Mouse (Mus musculus) small intestine, adult 2 months (tissue): Measurements from ENCODE around the gene Mrpl11. TPM values are rescaled to one million over a fixed set of nuclear protein-coding genes. Genes with fewer than 3 reads are reported as not detected.

ENCODE experiments used
- H3K27ac ChIP-seq: fragments of 200-500 bp; 2 replicates; pipeline ENCODE4 v1.5.1; 2012; ENCODE audit warnings: low read depth, low read length, control low read depth, inconsistent platforms; ENCODE audit not compliant: insufficient read depth
- H3K27me3 ChIP-seq: fragments of 200-500 bp; 2 replicates; pipeline ENCODE4 v1.6.1; 2012; ENCODE audit warnings: mild to moderate bottlenecking, moderate library complexity, low read length, inconsistent platforms; ENCODE audit not compliant: control insufficient read depth, insufficient read depth
- H3K36me3 ChIP-seq: fragments of 200-500 bp; 2 replicates; pipeline ENCODE4 v1.6.1; 2012; ENCODE audit warnings: mild to moderate bottlenecking, low read length, control low read depth, inconsistent platforms; ENCODE audit not compliant: control insufficient read depth, insufficient read depth
- H3K4me1 ChIP-seq: fragments of 200-500 bp; 2 replicates; pipeline ENCODE4 v1.6.1; 2012; ENCODE audit warnings: low read length, inconsistent platforms, mixed read lengths; ENCODE audit not compliant: control insufficient read depth, insufficient read depth, insufficient read length
- H3K4me3 ChIP-seq: fragments of 200-500 bp; 2 replicates; pipeline ENCODE4 v1.5.1; 2012; ENCODE audit warnings: low read depth, mild to moderate bottlenecking, control low read depth, inconsistent platforms, low read length, moderate library complexity
- CTCF ChIP-seq: fragments of 200-500 bp; IDR thresholded peaks from 2 replicates; pipeline ENCODE4 v1.5.1; 2012; ENCODE audit warnings: low read depth, mild to moderate bottlenecking, control low read depth, inconsistent platforms, low read length, moderate library complexity, mixed read lengths; ENCODE audit not compliant: insufficient replicate concordance, insufficient read length; ENCODE audit errors: extremely low read depth
- POLR2A ChIP-seq: fragments of 200-500 bp; IDR thresholded peaks from 2 replicates; pipeline ENCODE4 v1.6.1; 2012; ENCODE audit warnings: low read depth, mild to moderate bottlenecking, control low read depth, inconsistent platforms, low read length, moderate library complexity
- WGBS: fragments of 180-500 bp; shearing (Covaris S2); methylation state at CpG from one replicate; pipeline ENCODE4 v1.1.7; 2018; 5-methylcytosine and 5-hydroxymethylcytosine counted together
- polyA plus RNA-seq: library from polyadenylated mRNA; depleted of rRNA; stranded (reverse); fragments of >200 nt; gene quantifications from 2 replicates; pipeline ENCODE4 v1.2.3, GENCODE M21; 2012

Gene Mrpl11
- polyA plus RNA-seq, 1 experiment, result 9.3 TPM

DNA sequence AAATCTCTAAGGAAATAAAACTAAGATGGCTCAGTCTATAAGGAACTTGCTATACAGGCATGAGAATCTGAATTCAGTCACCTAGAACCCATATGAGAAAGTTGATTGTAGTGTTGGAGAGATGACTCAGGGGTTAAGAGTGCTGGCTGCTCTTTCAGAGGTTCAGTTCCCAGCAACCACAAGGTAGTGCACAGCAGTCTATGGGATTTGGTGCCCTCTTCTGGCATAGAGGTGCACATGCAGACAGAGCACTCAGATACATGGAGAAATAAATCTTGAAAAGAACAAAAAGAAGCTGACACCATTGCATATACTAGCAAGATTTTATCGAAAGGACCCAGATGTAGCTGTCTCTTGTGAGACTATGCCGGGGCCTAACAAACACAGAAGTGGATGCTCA lies 6.3 kb downstream of the Mrpl11 start:
- WGBS, result 80% methylated on average over 2 of the region's 2 CpGs
- TF ChIP-seq CTCF, result peak; percentile 33; the same call in 1 of the 2 replicates
- no peak for TF ChIP-seq POLR2A
- no peaks in the 10 kb centered on the region for H3K4me1 ChIP-seq
- no peak overlapping the region for H3K4me3 ChIP-seq
- no peaks in the 10 kb centered on the region for H3K27me3 ChIP-seq
- no peak overlapping the region for H3K27ac ChIP-seq
- H3K36me3 ChIP-seq, result peaks cover 4% of the 10 kb centered on the region

GRCm38 (mm10) chr19:4981767-4982166 lies 19.8 kb downstream of the Mrpl11 start:
- TF ChIP-seq POLR2A, result no peak
- TF ChIP-seq CTCF, result peak; percentile 75; the same call in 1 of the 2 replicates
- Histone ChIP-seq H3K27me3 (0 out of 2 replicates have a peak, but pooled peaks cover 6% of the 10 kb centered on the region), H3K4me3 (no peak overlapping the region), H3K36me3 (no peaks in the 10 kb centered on the region), H3K27ac (no peak overlapping the region), H3K4me1 (no peaks in the 10 kb centered on the region)

DNA sequence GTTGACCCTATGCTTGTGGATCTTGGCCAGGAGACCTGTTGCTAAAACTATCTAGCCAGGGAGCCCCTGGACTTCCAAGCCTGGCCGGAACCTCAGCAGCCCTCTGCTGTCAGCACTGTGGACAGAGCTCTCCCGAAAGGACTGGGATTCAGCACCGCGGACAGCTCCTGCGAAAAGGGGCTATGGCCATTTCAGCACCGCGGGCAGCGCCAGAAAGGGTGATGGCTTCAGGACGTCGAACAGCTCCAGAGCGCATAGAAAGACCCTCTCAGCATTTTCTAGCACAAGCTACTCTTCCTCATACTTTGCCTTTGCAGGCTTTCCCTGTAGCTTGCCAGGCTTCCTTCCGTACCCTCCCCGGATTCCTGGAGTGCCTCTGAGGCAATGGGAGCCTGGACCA lies 27.1 kb downstream of the Mrpl11 start:
- no peaks in the 10 kb centered on the region for H3K4me1 ChIP-seq

GRCm38 (mm10) chr19:4989434-4990255 lies 27.7 kb downstream of the Mrpl11 start:
- WGBS, result 23% methylated on average over 47 of the region's 47 CpGs
- Histone ChIP-seq H3K4me3 (no peak overlapping the region), H3K27ac (no peak overlapping the region), H3K4me1 (no peaks in the 10 kb centered on the region), H3K27me3 (peaks cover 6% of the 10 kb centered on the region; the same call in 1 of the 2 replicates), H3K36me3 (no peaks in the 10 kb centered on the region)
- TF ChIP-seq CTCF, result no peak
- no peak for TF ChIP-seq POLR2A

More for the DNA sequence above, 27.1 kb downstream of the Mrpl11 start:
- Histone ChIP-seq H3K36me3 (no peaks in the 10 kb centered on the region), H3K27me3 (peaks cover 10% of the 10 kb centered on the region; the same call in 1 of the 2 replicates), H3K4me3 (no peak overlapping the region), H3K27ac (no peak overlapping the region)
- TF ChIP-seq POLR2A, result no peak
- TF ChIP-seq CTCF, result 0 out of 2 replicates have a peak, but pooled peaks have one; percentile 4
- 4% methylated on average over 13 of the region's 13 CpGs for WGBS

DNA sequence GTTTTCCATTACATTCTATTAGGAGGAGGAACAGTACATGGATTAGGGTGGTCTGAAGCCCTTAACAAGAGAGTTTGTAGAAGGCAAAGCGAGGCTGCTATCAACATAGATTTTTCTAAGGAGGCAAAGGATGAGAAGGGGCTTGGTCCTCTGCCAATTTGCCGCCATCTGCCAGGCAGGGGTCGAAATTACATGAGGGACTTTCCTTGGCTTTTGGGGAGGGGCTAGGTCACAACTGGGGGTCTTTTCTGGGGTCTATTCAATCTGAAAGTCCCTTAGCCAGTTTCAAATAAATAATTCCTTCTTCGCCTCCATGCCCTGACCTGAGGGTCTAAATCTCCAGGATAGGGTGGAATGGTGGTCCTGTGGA lies 28.3 kb downstream of the Mrpl11 start, which contains the start of gene Npas4:
TSS of gene Npas4 (minus strand) at position 61 of the 370 bp plus-strand sequence.
- Histone ChIP-seq H3K4me3 (no peak within 1 kb of the TSS), H3K27ac (no peak within 1 kb of the TSS), H3K36me3 (no peaks in the 10 kb centered on the region), H3K27me3 (peaks cover 5% of the 10 kb centered on the region; the same call in 1 of the 2 replicates), H3K4me1 (no peaks in the 10 kb centered on the region)
- 18% methylated on average over 4 of the region's 4 CpGs for WGBS
- TF ChIP-seq POLR2A, result no peak
- TF ChIP-seq CTCF, result no peak

DNA sequence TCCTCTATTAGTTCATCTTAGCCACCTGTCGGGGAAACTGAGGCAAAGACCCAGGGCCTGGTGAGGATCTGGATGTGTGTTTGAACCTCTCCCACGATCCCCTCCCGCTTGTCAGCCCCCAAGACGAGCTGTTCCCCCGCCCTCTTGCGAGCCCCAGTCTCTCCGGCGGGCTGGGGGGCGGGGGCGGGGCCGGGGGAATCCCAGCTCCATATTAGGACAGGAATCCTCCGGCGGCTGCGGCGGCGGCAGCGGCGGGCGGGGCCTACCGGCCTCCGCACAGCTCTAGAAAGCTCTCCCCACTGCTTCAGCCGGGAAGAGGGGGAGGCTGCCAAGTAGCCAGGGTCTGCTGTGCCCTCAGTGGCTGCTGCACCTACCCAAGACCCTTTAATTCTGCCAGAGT lies 28.8 kb downstream of the Mrpl11 start:
- H3K27me3 ChIP-seq, result peaks cover 5% of the 10 kb centered on the region; the same call in 1 of the 2 replicates
- WGBS, result 5% methylated on average over 22 of the region's 22 CpGs
- no peak overlapping the region for H3K27ac ChIP-seq
- TF ChIP-seq CTCF (no peak), POLR2A (no peak)
- no peaks in the 10 kb centered on the region for H3K36me3 ChIP-seq
- H3K4me3 ChIP-seq, result no peak overlapping the region
- no peaks in the 10 kb centered on the region for H3K4me1 ChIP-seq

DNA sequence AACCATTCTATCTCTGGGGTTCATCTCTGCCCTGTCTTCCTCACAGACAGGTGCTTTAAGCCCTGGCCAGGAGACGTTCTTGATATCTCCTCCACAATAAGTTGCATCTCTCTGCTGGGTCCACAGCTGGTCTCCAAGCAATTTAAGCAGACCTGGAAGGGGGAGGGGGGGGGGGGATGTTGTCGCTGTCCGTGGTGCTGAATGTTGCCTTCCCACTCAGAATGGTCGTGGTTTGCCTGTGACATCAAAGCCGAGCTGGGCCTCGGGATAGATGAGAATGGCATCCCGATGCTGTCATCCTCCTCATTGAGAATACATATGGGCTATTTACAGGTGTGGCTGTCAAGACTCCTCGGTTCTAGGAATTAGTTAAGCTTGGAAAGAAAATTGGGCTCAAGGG lies 30.4 kb downstream of the Mrpl11 start:
- H3K4me3 ChIP-seq, result no peak overlapping the region
- no peaks in the 10 kb centered on the region for H3K4me1 ChIP-seq
- TF ChIP-seq POLR2A, result no peak
- H3K27ac ChIP-seq, result no peak overlapping the region
- H3K27me3 ChIP-seq, result peaks cover 5% of the 10 kb centered on the region; the same call in 1 of the 2 replicates
- 25% methylated on average over 8 of the region's 8 CpGs for WGBS
- H3K36me3 ChIP-seq, result no peaks in the 10 kb centered on the region
